Mouse (Mus musculus): ENCODE measurements around the gene Rmnd5b. TPM values are rescaled to one million over a fixed set of nuclear protein-coding genes. Genes with fewer than 3 reads are reported as not detected.

Gene Rmnd5b
- polyA plus RNA-seq, 1 experiment from 2014 or later = 82.7 TPM

- H3K9ac ChIP-seq (ENCODE audit: low read depth, low read length) = no peak overlapping the region
- H3K4me1 ChIP-seq (ENCODE audit: control insufficient read depth, insufficient read depth, low read length) = peaks cover 14% of the 10 kb centered on the region
- H3K4me2 ChIP-seq (ENCODE audit: low read length) = no peak overlapping the region
- no peak overlapping the region for H3K27ac ChIP-seq (ENCODE audit: low read length)
- peaks cover 5% of the 10 kb centered on the region for H3K36me3 ChIP-seq (ENCODE audit: control insufficient read depth, insufficient read depth, low read length)
- 84% methylated on average over 13 of the region's 13 CpGs for WGBS
- no peaks in the 10 kb centered on the region for H3K9me3 ChIP-seq (replicated peaks; ENCODE audit: control insufficient read depth, low read length, poor library complexity, severe bottlenecking)
- H3K27me3 ChIP-seq (ENCODE audit: control insufficient read depth, insufficient read depth, low read depth, low read length) = peaks cover 6% of the 10 kb centered on the region; the same call in 1 of the 2 replicates
- ATAC-seq = no peak
- H3K4me3 ChIP-seq (ENCODE audit: low read depth, low read length) = no peak overlapping the region
Observed at GRCm38 (mm10) chr11:51645293-51645692, 9.6 kb upstream of the Rmnd5b start.

DNA sequence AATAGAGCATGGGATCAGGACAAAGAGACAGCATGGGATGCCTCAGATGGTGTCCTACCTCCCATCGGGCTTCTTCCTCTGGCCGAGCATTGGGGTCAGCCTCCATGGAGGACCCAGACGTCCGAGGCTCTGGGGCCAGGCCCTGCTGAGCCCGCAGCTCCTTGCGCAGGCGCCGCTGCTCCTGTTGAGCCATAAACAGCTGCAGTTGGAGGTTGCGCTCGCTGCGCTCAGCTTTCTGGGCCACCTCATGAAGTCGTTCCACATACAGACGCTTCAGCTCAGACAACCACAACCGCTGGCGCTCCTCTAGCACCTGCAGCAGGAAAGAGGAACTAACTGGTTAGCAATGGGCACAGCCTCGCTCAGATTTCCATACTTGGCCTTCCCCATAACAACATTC lies 8.5 kb upstream of the Rmnd5b start:
- 0 out of 2 replicates have a peak, but pooled peaks cover 2% of the 10 kb centered on the region for H3K27me3 ChIP-seq (ENCODE audit: control insufficient read depth, insufficient read depth, low read depth, low read length)
- no peak overlapping the region for H3K4me3 ChIP-seq (ENCODE audit: low read depth, low read length)
- H3K4me2 ChIP-seq (ENCODE audit: low read length) = no peak overlapping the region
- H3K4me1 ChIP-seq (ENCODE audit: control insufficient read depth, insufficient read depth, low read length) = peaks cover 5% of the 10 kb centered on the region
- H3K9ac ChIP-seq (ENCODE audit: low read depth, low read length) = no peak overlapping the region
- whole genome bisulfite sequencing = 79% methylated on average over 16 of the region's 16 CpGs
- no peak for ATAC-seq
- no peak overlapping the region for H3K27ac ChIP-seq (ENCODE audit: low read length)
- H3K9me3 ChIP-seq (replicated peaks; ENCODE audit: control insufficient read depth, low read length, poor library complexity, severe bottlenecking) = no peaks in the 10 kb centered on the region
- peaks cover 5% of the 10 kb centered on the region for H3K36me3 ChIP-seq (ENCODE audit: control insufficient read depth, insufficient read depth, low read length)

DNA sequence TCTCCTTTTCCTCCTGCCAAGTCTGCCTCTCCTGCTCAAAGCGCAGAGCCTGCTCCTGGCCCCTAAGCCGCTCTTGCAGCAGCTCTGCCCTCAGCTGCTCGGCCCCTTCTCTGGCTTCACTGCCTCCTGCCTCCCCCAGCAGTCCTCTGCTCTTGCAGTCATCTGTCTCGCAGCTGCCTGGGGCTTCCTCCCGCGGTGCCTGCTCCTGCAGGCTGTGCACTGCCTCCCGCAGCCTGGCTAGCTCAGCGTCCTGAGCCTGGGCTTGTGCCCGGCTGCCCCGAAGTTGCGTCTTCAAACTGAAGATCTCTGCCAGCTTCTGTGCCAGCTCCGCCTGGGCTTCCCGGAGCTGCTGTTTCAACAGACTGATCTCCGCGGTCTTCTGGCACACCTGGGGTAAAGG lies 8.1 kb upstream of the Rmnd5b start:
- Histone ChIP-seq H3K4me1 (ENCODE audit: control insufficient read depth, insufficient read depth, low read length) (peaks cover under 1% of the 10 kb centered on the region; the same call in 1 of the 2 replicates), H3K9me3 (replicated peaks; ENCODE audit: control insufficient read depth, low read length, poor library complexity, severe bottlenecking) (no peaks in the 10 kb centered on the region), H3K36me3 (ENCODE audit: control insufficient read depth, insufficient read depth, low read length) (peaks cover 5% of the 10 kb centered on the region), H3K27me3 (ENCODE audit: control insufficient read depth, insufficient read depth, low read depth, low read length) (no peaks in the 10 kb centered on the region), H3K27ac (ENCODE audit: low read length) (no peak overlapping the region), H3K4me2 (ENCODE audit: low read length) (no peak overlapping the region), H3K4me3 (ENCODE audit: low read depth, low read length) (no peak overlapping the region), H3K9ac (ENCODE audit: low read depth, low read length) (no peak overlapping the region)
- 56% methylated on average over 15 of the region's 15 CpGs for WGBS
- no peak for ATAC-seq

- 82% methylated on average over 9 of the region's 9 CpGs for WGBS
- H3K4me1 ChIP-seq (ENCODE audit: control insufficient read depth, insufficient read depth, low read length) = no peaks in the 10 kb centered on the region
Observed at GRCm38 (mm10) chr11:51643202-51643601, 7.5 kb upstream of the Rmnd5b start.

DNA sequence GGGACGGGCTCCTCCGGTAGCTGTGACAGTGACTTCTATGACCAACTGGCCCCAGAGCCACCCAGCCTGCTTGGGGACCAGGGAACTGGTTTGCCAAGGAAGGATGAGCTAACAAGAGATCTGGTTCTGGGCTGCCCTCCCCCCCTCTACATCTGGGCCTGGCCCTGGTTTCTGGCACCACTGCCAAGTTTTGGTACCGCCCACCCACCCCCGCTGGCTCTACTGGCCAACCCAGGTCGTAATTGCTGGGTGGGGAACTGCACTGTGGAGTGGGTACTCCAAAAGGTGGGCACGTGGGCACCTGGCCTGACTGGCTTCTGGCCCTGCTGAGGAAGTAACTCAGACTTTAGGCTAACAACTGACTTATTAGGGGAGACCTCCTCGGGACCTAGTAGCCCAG lies 5.1 kb upstream of the Rmnd5b start:
- no peak for ATAC-seq
- Histone ChIP-seq H3K27me3 (ENCODE audit: control insufficient read depth, insufficient read depth, low read depth, low read length) (no peaks in the 10 kb centered on the region), H3K9ac (ENCODE audit: low read depth, low read length) (no peak overlapping the region), H3K4me2 (ENCODE audit: low read length) (no peak overlapping the region), H3K4me3 (ENCODE audit: low read depth, low read length) (no peak overlapping the region), H3K9me3 (replicated peaks; ENCODE audit: control insufficient read depth, low read length, poor library complexity, severe bottlenecking) (no peaks in the 10 kb centered on the region), H3K4me1 (ENCODE audit: control insufficient read depth, insufficient read depth, low read length) (peaks cover 6% of the 10 kb centered on the region), H3K27ac (ENCODE audit: low read length) (no peak overlapping the region), H3K36me3 (ENCODE audit: control insufficient read depth, insufficient read depth, low read length) (peaks cover 5% of the 10 kb centered on the region)
- WGBS = 88% methylated on average over 7 of the region's 7 CpGs

More at GRCm38 (mm10) chr11:51643202-51643601, 7.5 kb upstream of the Rmnd5b start:
- no peaks in the 10 kb centered on the region for H3K27me3 ChIP-seq (ENCODE audit: control insufficient read depth, insufficient read depth, low read depth, low read length)
- H3K9me3 ChIP-seq (replicated peaks; ENCODE audit: control insufficient read depth, low read length, poor library complexity, severe bottlenecking) = no peaks in the 10 kb centered on the region
- peaks cover 5% of the 10 kb centered on the region for H3K36me3 ChIP-seq (ENCODE audit: control insufficient read depth, insufficient read depth, low read length)
- H3K9ac ChIP-seq (ENCODE audit: low read depth, low read length) = no peak overlapping the region
- no peak overlapping the region for H3K27ac ChIP-seq (ENCODE audit: low read length)
- no peak overlapping the region for H3K4me3 ChIP-seq (ENCODE audit: low read depth, low read length)
- ATAC-seq = no peak
- H3K4me2 ChIP-seq (ENCODE audit: low read length) = no peak overlapping the region

- no peak overlapping the region for H3K4me3 ChIP-seq (ENCODE audit: low read depth, low read length)
- no peak for ATAC-seq
- H3K9me3 ChIP-seq (replicated peaks; ENCODE audit: control insufficient read depth, low read length, poor library complexity, severe bottlenecking) = no peaks in the 10 kb centered on the region
- H3K27me3 ChIP-seq (ENCODE audit: control insufficient read depth, insufficient read depth, low read depth, low read length) = no peaks in the 10 kb centered on the region
- 80% methylated on average over 5 of the region's 5 CpGs for WGBS
- H3K4me2 ChIP-seq (ENCODE audit: low read length) = 0 out of 2 replicates have a peak overlapping the region, but pooled peaks have one; percentile 5
- peaks cover 15% of the 10 kb centered on the region for H3K4me1 ChIP-seq (ENCODE audit: control insufficient read depth, insufficient read depth, low read length)
- no peaks in the 10 kb centered on the region; the same call in 1 of the 2 replicates for H3K36me3 ChIP-seq (ENCODE audit: control insufficient read depth, insufficient read depth, low read length)
- no peak overlapping the region for H3K9ac ChIP-seq (ENCODE audit: low read depth, low read length)
- H3K27ac ChIP-seq (ENCODE audit: low read length) = no peak overlapping the region
Observed at GRCm38 (mm10) chr11:51638497-51638896, 2.8 kb upstream of the Rmnd5b start.

- H3K4me1 ChIP-seq (ENCODE audit: control insufficient read depth, insufficient read depth, low read length) = peaks cover 15% of the 10 kb centered on the region
Observed at GRCm38 (mm10) chr11:51637971-51638414, 2.3 kb upstream of the Rmnd5b start.

DNA sequence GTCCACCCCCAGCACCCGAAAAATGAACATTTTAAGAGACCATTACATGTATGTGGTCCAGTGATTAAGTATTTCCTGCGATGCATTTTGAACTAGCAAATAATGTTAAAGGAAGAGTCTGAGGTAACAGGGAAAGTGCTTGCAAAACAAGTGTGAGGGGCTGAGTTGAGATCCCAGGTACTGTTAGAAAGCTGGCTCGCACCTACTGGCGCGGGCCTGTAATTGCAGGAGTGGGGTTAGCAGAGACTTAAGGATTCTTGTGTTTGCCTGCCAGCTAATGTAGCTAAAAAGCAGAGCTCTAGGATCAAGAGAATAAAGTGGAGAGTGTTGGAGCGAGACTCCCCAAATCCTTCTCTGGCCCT lies 608 bp upstream of the Rmnd5b start:
- Histone ChIP-seq H3K9ac (ENCODE audit: low read depth, low read length) (peak overlapping the region; percentile 82), H3K4me3 (ENCODE audit: low read depth, low read length) (peak overlapping the region; percentile 75), H3K27me3 (ENCODE audit: control insufficient read depth, insufficient read depth, low read depth, low read length) (no peaks in the 10 kb centered on the region), H3K27ac (ENCODE audit: low read length) (peak overlapping the region; percentile 79), H3K9me3 (replicated peaks; ENCODE audit: control insufficient read depth, low read length, poor library complexity, severe bottlenecking) (no peaks in the 10 kb centered on the region), H3K36me3 (ENCODE audit: control insufficient read depth, insufficient read depth, low read length) (no peaks in the 10 kb centered on the region), H3K4me2 (ENCODE audit: low read length) (peak overlapping the region; percentile 78), H3K4me1 (ENCODE audit: control insufficient read depth, insufficient read depth, low read length) (peaks cover 15% of the 10 kb centered on the region)
- 2% methylated on average over 6 of the region's 6 CpGs for WGBS
- peak; percentile 55 for ATAC-seq

More at GRCm38 (mm10) chr11:51637971-51638414, 2.3 kb upstream of the Rmnd5b start:
- Histone ChIP-seq H3K27ac (ENCODE audit: low read length) (no peak overlapping the region), H3K4me3 (ENCODE audit: low read depth, low read length) (no peak overlapping the region), H3K9me3 (replicated peaks; ENCODE audit: control insufficient read depth, low read length, poor library complexity, severe bottlenecking) (no peaks in the 10 kb centered on the region), H3K36me3 (ENCODE audit: control insufficient read depth, insufficient read depth, low read length) (no peaks in the 10 kb centered on the region; the same call in 1 of the 2 replicates), H3K27me3 (ENCODE audit: control insufficient read depth, insufficient read depth, low read depth, low read length) (no peaks in the 10 kb centered on the region), H3K4me2 (ENCODE audit: low read length) (peak overlapping the region; percentile 5; the same call in 1 of the 2 replicates), H3K9ac (ENCODE audit: low read depth, low read length) (no peak overlapping the region)
- 3% methylated on average over 17 of the region's 17 CpGs for WGBS
- no peak for ATAC-seq

DNA sequence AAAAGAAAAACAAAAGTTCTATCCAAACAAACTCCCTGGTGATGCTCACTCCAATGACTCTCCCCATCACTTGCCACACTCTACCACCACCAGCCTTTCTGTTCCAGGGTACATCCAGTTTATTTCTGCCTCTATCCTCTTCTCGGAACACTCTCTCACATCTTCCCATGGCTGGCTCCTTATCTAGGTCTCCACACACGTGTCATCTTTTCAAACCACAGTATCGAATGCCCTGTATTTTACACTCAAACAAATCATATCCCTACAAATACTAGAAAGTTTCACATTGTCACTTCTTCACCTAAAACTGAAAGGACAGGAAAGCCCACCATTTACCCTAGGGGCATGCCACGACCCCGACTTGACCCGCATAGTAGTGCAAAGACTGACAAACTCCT lies 570 bp downstream of the Rmnd5b start:
- H3K9me3 ChIP-seq (replicated peaks; ENCODE audit: control insufficient read depth, low read length, poor library complexity, severe bottlenecking) = no peaks in the 10 kb centered on the region
- H3K4me1 ChIP-seq (ENCODE audit: control insufficient read depth, insufficient read depth, low read length) = peaks cover 15% of the 10 kb centered on the region
- H3K4me3 ChIP-seq (ENCODE audit: low read depth, low read length) = peak overlapping the region; percentile 75
- H3K27ac ChIP-seq (ENCODE audit: low read length) = peak overlapping the region; percentile 79
- ATAC-seq = peak; percentile 2; the same call in 1 of the 2 replicates
- H3K36me3 ChIP-seq (ENCODE audit: control insufficient read depth, insufficient read depth, low read length) = no peaks in the 10 kb centered on the region
- peak overlapping the region; percentile 78 for H3K4me2 ChIP-seq (ENCODE audit: low read length)
- 17% methylated on average over 6 of the region's 6 CpGs for WGBS
- H3K9ac ChIP-seq (ENCODE audit: low read depth, low read length) = peak overlapping the region; percentile 82
- no peaks in the 10 kb centered on the region for H3K27me3 ChIP-seq (ENCODE audit: control insufficient read depth, insufficient read depth, low read depth, low read length)

Measured in midbrain, embryonic 16.5 days (tissue).